Mouse (Mus musculus) central nervous system, embryonic 11.5 days (tissue): ENCODE results near the gene Chkb. TPM values are rescaled to one million over a fixed set of nuclear protein-coding genes. Genes with fewer than 3 reads are reported as not detected.

Experiments
- polyA plus RNA-seq: library from polyadenylated mRNA; depleted of rRNA; stranded (reverse); fragments of >200 nt; gene quantifications from 2 replicates; pipeline ENCODE4 v1.2.3, GENCODE M21; 2012; rRNA removed

The Chkb gene
- 66.9 and 96.2 TPM in 2 replicates for polyA plus RNA-seq

DNA sequence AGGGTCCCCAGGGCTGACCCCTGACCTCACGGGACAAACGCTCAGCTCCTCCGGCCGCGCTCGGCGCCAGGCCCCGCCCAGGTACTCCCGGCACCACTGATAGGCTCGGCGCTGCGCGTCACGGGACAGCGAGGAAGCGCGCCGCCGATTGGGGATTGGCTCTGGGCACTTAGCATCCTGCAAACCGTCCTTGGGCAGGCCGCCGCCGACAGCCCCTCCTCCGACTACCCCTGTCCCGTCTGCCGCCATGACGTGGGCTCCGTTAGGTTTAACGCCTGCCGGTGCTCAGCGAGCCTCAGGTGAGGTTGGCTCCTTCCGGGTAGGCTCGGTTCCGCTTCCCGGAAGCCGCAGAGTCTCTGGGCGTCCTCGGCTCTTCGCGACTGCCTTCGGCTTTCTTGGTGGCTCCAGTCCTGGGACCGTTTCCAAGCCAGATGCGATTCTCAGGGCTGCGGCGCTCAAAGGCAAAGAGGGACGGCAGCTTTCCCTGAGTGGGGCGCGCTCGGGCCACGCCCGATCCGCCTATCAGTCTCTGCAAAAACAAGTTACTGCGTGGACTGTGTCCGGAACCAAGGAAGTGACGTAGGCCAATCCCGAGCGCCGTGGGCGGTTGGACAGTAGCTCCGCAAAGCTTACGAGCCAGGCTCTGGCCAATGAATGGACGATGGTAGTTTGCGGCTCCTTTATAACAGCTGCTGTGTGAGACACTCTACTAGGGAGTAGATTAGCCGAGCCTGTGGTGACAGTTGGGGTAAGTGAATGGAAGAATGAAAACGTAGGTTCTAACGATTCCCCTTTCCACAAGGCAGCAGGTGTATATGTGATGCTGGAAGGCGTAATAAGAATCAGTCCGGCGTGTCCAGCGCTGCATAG is at the start of gene Chkb, which contains the start of the genes C730034F03Rik and Gm44502:
Chkb (minus strand) TSS at position 557 of the 870 bp plus-strand sequence.
C730034F03Rik (plus strand) TSS at position 238 of the 870 bp plus-strand sequence.
Gm44502 (minus strand) TSS at position 345 of the 870 bp plus-strand sequence.

DNA sequence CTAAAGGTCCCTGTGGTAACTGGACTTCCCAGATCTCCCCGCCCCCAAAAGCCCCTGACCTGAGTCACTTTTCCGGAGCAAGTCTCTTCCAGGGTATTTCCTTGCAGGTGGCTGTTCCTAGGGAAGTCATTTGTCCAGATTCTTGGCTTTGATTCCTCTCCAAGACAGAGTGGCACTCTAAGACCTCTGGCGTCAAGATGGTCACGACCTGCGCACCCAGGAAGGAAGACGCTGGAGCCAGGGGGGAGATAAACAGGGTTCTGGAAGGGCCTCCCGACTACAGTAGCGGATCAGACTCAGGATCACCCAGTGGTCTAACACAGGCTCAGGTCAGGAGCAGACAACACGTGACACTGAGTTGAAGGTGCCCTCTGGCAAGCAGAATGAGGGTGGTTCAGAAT is 47.4 kb upstream of the Chkb start, which contains the start of gene Arsa:
Arsa (minus strand) TSS at position 335 of the 401 bp plus-strand sequence.

DNA sequence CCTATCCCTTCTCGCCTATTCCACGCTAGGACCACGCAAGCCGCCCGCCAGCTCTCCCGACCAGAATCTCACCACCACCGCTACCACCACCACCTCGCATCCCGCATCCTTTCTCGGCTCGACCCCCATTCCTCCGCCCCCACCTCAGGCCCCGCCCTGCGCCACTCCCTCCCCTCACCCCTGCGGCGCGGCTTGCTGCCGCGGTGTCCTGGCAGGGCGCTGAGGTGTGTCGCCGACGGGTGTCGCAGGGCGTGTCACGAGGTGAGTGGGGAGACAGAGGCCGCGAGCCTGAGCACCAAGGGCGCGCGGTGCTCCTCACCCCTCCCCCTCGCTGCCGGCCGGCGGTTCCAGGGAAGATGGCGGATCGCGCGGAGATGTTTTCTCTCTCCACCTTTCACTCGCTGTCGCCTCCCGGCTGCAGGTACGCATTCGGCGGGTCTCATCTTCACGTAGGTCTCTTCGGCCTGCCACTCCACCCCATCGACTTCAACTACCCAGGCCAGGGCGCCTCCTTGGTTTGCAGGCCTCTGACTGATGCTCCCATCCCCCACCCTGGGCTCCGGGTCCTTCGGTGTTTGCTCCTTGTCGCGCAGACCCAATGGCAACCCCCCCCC is 24.3 kb upstream of the Chkb start, which contains the start of gene Mapk8ip2:
Mapk8ip2 (plus strand) TSS at position 49 of the 614 bp plus-strand sequence.

DNA sequence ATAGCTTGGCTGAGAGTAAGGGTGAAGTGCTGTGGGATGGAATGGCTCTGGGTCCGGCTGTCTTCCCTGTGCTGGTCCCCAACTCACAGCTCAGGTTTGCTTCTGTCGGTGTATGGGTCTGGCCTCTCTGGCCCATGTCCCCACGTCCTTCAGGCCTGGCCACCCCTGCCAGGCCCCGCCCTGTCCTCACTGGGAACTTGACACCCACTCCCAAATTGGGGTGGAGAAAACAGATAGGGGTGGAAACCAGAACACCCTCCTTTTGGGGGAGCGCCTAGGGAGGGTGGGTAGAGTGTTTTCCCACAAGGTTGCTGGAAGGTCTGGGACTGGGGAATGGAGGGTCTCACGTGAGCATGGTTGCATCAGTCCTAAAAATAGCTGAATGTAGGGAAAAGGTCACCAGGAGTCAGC is 4.0 kb downstream of the Chkb start, which contains the start of gene Cpt1b:
Cpt1b (minus strand) TSS at position 153 of the 411 bp plus-strand sequence.

DNA sequence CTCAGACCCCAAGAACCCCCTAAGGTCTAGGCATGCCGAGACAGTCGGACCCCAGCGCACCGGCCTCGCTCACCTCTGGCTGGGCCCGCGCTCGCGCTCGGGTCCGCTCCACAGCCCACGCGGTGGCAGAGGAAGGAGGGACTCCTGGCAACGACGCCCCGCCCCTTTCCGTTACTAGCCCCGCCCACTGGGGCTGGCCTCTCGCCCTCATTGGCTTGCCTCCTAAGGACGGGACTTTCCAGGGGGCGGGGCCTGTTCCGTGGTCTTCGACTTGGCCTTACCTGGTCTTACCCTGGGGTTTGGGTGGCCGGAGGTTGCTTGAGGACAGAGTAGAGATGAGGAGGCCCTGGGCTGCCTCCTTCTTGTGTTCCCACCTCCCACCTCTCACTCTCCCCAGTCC is 19.6 kb downstream of the Chkb start, which contains the start of gene Syce3:
Syce3 (minus strand) TSS at position 386 of the 400 bp plus-strand sequence.

DNA sequence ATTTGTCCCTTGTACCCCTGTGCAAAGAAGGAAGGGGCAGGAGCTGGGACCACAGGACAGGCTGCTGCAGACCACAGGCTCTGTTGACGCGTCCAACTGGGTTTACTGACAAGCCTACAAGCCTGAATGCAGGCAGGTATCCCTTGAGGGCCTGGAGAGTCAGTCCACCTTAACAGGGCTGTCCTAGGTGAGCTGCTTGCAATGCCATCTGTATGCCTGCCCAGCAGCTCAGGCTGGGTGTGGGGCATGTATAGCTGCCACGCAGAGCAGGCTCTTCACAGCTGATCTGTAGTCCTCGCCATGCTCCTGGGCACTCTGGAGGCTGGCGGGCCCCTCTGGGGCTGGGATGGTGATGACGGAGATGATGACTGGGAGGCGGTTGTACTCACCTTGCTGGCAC is 45.1 kb downstream of the Chkb start, which contains the start of gene Klhdc7b:
Klhdc7b (plus strand) TSS at position 301 of the 400 bp plus-strand sequence.

DNA sequence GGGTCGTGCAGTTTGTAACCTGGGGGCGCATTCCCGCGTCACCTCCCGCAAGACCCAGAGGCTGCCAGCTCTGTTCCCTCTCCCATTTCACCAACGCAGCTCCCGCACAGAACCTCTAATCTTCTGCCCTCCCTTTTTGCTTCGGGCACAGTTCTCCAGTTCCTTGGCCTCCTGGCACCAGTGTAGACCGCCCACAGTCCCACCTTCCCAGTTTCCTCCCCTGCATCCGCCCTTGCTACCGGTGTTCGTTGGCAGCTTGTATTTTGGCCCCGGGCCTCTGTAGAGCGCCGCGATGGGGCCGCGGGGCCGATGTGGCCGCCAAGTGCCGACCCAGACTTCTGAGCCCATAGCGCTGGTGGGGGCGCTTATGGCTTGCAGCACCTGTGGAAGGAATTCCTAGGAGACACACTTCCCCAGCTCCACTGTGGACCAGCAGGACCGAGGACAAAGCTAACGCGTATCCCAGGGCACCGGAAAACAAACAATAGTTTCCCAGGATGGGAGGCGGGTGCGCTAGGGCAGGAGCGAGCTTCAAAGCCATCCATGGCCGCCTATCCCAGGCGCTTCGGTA is 50.8 kb downstream of the Chkb start, which contains the start of gene Odf3b:
Odf3b (minus strand) TSS at position 452 of the 571 bp plus-strand sequence.

DNA sequence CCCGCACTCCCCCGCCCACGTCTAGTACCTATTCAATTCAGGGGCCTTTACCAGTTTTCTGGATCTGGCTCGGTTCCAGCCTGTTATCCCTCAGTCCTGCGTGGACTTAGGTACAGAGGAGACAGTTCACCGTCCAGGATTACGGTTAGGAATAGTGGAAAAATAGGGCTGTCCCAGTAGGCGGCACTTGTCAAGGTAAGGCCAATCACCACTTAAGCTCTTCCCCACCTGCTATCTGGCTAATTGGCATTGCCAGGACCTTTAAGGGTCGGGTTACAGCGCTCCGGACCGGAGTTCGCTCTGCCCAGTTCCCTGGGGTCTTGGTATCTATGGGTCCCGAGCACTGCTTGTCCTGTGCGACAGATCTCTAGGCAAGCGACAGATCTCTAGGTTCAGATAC is 52.8 kb downstream of the Chkb start, which contains the start of gene Tymp:
Tymp (minus strand) TSS at position 83 of the 400 bp plus-strand sequence.

Other genes with a start within 250 kb of the Chkb start
- 160 and 177 TPM in 2 replicates for gene Plxnb2, start 249.1 kb downstream of the Chkb start, polyA plus RNA-seq
- 46.6 and 50.5 TPM in 2 replicates for gene Dennd6b, start 233.4 kb downstream of the Chkb start, polyA plus RNA-seq
- 74.0 and 92.8 TPM in 2 replicates for gene Ppp6r2, start 218.4 kb downstream of the Chkb start, polyA plus RNA-seq
- 144 and 184 TPM in 2 replicates for gene Sbf1, start 114.6 kb downstream of the Chkb start, polyA plus RNA-seq
- gene Adm2, start 107.2 kb downstream of the Chkb start, polyA plus RNA-seq = 0.16 and 0.50 TPM in 2 replicates
- gene Miox, start 95.5 kb downstream of the Chkb start, polyA plus RNA-seq = 0.10 and 0.11 TPM in 2 replicates
- 33.1 and 38.1 TPM in 2 replicates for gene Lmf2, start 74.2 kb downstream of the Chkb start, polyA plus RNA-seq
- gene Ncaph2, start 74.2 kb downstream of the Chkb start, polyA plus RNA-seq = 124 and 153 TPM in 2 replicates
- gene Sco2, start 56.1 kb downstream of the Chkb start, polyA plus RNA-seq = 13.7 and 16.9 TPM in 2 replicates
- gene Tymp, start 52.9 kb downstream of the Chkb start, polyA plus RNA-seq = 1.4 TPM in 2 replicates
- 0.43 and 0.58 TPM in 2 replicates for gene Odf3b, start 50.6 kb downstream of the Chkb start, polyA plus RNA-seq
- gene Klhdc7b, start 45.0 kb downstream of the Chkb start, polyA plus RNA-seq = not detected in 2 replicates
- not detected in 2 replicates for gene Syce3, start 19.4 kb downstream of the Chkb start, polyA plus RNA-seq
- gene Cpt1b, start 4.0 kb downstream of the Chkb start, polyA plus RNA-seq = 8.1 and 8.8 TPM in 2 replicates
- gene C730034F03Rik, start 319 bp downstream of the Chkb start, polyA plus RNA-seq = 1.9 and 2.7 TPM in 2 replicates
- 0.47 and 0.48 TPM in 2 replicates for gene Gm44502, start 212 bp downstream of the Chkb start, polyA plus RNA-seq
- gene Mapk8ip2, start 24.0 kb upstream of the Chkb start, polyA plus RNA-seq = 25.4 and 34.2 TPM in 2 replicates
- 11.8 and 13.7 TPM in 2 replicates for gene Arsa, start 47.5 kb upstream of the Chkb start, polyA plus RNA-seq
- 14.4 and 14.9 TPM in 2 replicates for gene Shank3, start 69.7 kb upstream of the Chkb start, polyA plus RNA-seq
- 1.6 and 2.4 TPM in 2 replicates for gene Acr, start 138.4 kb upstream of the Chkb start, polyA plus RNA-seq
- 65.9 and 78.0 TPM in 2 replicates for gene Rabl2, start 162.0 kb upstream of the Chkb start, polyA plus RNA-seq